Mouse (Mus musculus): ENCODE measurements at regions not wholly inside any gene's neighbourhood (a gene's known extent, or its start where the extent isn't known, plus 50 kb on each side); places are given as distances from the start of the nearest gene placed in this dataset.
"Not testable (repeated sequence)": the region's sequence is repeated elsewhere in the genome, so short reads cannot be mapped to it uniquely, and the experiment has no call there.

DNA sequence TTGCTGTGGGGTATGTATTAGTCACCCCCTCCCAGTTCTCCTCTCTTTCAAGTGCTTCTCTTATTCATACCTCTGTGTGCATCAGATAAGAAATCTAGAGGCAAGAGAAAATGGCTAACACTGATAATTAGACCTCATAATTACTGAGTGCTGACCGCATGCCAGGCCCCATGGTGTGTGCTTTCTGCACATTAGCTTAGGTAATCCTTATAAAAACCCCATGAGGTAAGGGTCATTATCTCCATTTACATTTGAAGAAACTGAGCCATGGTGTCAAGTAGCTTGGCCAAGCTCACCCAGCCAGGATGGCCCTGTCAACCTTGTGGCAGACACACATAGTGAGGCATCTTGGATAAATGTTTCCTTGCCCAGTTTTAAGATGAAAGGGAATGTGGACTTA is 746.8 kb upstream of the Pou3f2 start:
- Histone ChIP-seq H3K36me3 (ENCODE audit: insufficient read depth, low read length) (no peaks in the 10 kb centered on the region), H3K4me2 (ENCODE audit: low read depth, low read length, poor library complexity, severe bottlenecking) (no peak overlapping the region), H3K9me3 (ENCODE audit: low read length) (no peaks in the 10 kb centered on the region), H3K4me3 (ENCODE audit: low read depth, low read length) (no peak overlapping the region), H3K4me1 (ENCODE audit: insufficient read depth, low read length) (no peaks in the 10 kb centered on the region), H3K27me3 (ENCODE audit: insufficient read depth, low read length) (no peaks in the 10 kb centered on the region), H3K27ac (ENCODE audit: low read depth, low read length) (no peak overlapping the region), H3K9ac (replicated peaks; ENCODE audit: low read length, poor library complexity, severe bottlenecking) (no peak overlapping the region)
- DNase-seq (ENCODE audit: low spot score), result no peak
- no peak for ATAC-seq (ENCODE audit: low FRiP score)
- TF ChIP-seq CTCF (IDR thresholded peaks at IDR 0.05), result no peak
- WGBS, result 58% methylated on average over 1 of the region's 1 CpGs

DNA sequence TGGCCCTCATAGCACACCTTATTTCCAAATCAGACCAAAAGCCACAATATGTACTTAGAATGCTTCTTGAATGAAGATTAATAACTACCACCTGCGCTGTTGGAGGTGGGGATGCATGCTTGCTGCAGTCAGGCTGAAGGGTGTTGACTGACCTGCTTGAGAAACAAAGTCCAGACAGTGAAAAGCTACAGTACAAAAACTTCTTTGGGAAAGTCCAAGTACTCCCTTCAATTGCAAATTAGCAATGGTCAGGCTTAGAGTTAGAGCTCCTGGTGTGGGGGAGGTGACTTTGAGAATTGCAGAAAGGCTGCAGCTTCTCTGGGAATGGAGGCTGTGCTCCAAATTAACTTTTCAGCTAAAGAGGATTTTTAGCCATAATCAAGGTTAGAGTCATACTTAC is 706.6 kb upstream of the Pou3f2 start:
- not testable (repeated sequence) for H3K36me3 ChIP-seq (ENCODE audit: insufficient read depth, low read length); H3K4me2 ChIP-seq (ENCODE audit: low read depth, low read length, poor library complexity, severe bottlenecking); H3K9ac ChIP-seq (replicated peaks; ENCODE audit: low read length, poor library complexity, severe bottlenecking); H3K27me3 ChIP-seq (ENCODE audit: insufficient read depth, low read length); ATAC-seq (ENCODE audit: low FRiP score); DNase-seq (ENCODE audit: low spot score); H3K9me3 ChIP-seq (ENCODE audit: low read length); H3K27ac ChIP-seq (ENCODE audit: low read depth, low read length); H3K4me1 ChIP-seq (ENCODE audit: insufficient read depth, low read length); H3K4me3 ChIP-seq (ENCODE audit: low read depth, low read length)
- 94% methylated on average over 1 of the region's 1 CpGs for WGBS

DNA sequence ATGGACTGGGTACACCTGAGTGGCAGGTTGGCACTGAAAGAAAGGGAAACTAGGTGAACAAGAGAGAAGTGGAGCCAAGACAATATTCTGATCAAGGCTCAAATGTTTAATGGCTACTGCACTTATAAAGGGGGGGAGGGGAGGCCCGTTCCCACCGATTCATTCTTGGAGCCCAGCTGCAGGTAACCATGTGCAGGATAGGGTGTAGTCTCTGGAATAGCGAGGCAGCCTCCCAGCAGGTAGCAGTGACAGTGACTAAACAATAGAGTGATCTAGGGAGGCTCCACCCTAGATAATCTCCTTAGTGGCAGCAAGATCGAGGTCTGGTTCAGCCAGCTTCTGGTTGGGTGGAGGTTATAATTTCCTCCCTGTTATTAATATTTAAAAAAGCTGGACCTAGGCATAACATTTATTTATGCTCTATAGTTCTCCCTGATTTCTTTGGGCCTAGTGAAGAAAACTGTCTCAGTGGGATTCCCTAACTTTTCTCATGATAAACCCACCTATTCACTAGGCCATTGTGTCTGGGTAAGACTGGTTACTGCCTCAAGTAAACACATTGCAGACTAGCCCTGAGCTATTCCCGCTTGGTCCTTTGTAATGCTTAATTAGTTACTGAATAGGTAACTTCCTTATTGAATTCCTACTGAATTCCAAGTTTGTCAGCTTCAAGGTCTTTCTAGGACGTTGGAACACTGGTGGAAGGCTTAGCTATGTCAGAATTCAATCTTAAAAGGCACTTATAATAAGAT is 705.4 kb upstream of the Pou3f2 start:
- Histone ChIP-seq H3K4me2 (ENCODE audit: low read depth, low read length, poor library complexity, severe bottlenecking) (no peak overlapping the region), H3K36me3 (ENCODE audit: insufficient read depth, low read length) (no peaks in the 10 kb centered on the region), H3K27me3 (ENCODE audit: insufficient read depth, low read length) (no peaks in the 10 kb centered on the region), H3K4me1 (ENCODE audit: insufficient read depth, low read length) (no peaks in the 10 kb centered on the region), H3K4me3 (ENCODE audit: low read depth, low read length) (no peak overlapping the region), H3K9me3 (ENCODE audit: low read length) (no peaks in the 10 kb centered on the region), H3K9ac (replicated peaks; ENCODE audit: low read length, poor library complexity, severe bottlenecking) (no peak overlapping the region), H3K27ac (ENCODE audit: low read depth, low read length) (no peak overlapping the region)
- DNase-seq (ENCODE audit: low spot score), result no peak
- TF ChIP-seq CTCF (IDR thresholded peaks at IDR 0.05), result no peak
- WGBS, result 67% methylated on average over 6 of the region's 6 CpGs
- ATAC-seq (ENCODE audit: low FRiP score), result no peak

DNA sequence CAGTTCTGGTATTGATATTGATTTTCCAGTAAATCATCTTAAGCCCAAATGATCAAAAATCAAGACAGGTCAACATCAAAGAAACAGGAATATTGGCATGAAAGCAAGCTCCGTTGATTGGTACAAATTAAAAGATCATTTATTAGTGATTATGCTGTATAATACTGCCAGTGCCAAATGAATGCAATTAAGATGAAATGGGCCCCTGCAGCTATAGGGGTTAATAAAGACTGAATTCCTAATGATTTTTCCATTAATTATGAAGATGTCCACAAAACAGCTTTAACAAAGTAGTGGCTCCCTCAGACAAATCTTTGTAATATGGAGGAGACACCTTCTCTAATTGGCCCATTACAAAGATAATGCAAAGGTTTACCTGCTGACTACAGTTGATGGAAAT is 685.6 kb upstream of the Pou3f2 start:
- Histone ChIP-seq H3K4me1 (ENCODE audit: insufficient read depth, low read length) (no peaks in the 10 kb centered on the region), H3K27me3 (ENCODE audit: insufficient read depth, low read length) (no peaks in the 10 kb centered on the region), H3K4me2 (ENCODE audit: low read depth, low read length, poor library complexity, severe bottlenecking) (no peak overlapping the region), H3K36me3 (ENCODE audit: insufficient read depth, low read length) (no peaks in the 10 kb centered on the region), H3K9ac (replicated peaks; ENCODE audit: low read length, poor library complexity, severe bottlenecking) (no peak overlapping the region), H3K9me3 (ENCODE audit: low read length) (no peaks in the 10 kb centered on the region), H3K27ac (ENCODE audit: low read depth, low read length) (no peak overlapping the region), H3K4me3 (ENCODE audit: low read depth, low read length) (no peak overlapping the region)
- TF ChIP-seq CTCF (IDR thresholded peaks at IDR 0.05), result no peak
- WGBS, result 63% methylated on average over 1 of the region's 1 CpGs
- DNase-seq (ENCODE audit: low spot score) (no peak), ATAC-seq (ENCODE audit: low FRiP score) (no peak)

DNA sequence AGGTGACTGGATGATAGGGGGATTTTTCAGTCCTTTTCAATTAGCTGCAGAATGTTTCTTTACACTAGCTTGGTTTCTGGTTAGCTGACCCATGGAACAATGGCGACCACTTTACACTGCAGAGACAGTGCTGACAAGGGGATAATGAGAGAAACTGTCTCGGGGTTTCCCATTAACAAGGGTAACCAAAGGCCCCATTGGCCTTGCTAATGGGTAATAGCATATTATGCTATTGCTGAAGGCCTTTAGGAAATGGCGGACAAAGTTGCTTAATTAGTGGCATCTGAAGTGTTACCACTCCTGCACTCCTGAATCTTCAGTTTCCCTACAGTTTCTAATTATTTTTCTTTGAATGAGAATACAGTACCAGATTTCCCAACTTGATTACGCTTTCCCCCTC is 685.2 kb upstream of the Pou3f2 start:
- Histone ChIP-seq H3K36me3 (ENCODE audit: insufficient read depth, low read length) (no peaks in the 10 kb centered on the region), H3K27me3 (ENCODE audit: insufficient read depth, low read length) (no peaks in the 10 kb centered on the region)
- ATAC-seq (ENCODE audit: low FRiP score), result no peak

GRCm38 (mm10) chr4:23148097-23148849 is 660.1 kb upstream of the Pou3f2 start:
- ATAC-seq (ENCODE audit: low FRiP score) (no peak), DNase-seq (ENCODE audit: low spot score) (no peak)
- Histone ChIP-seq H3K27ac (ENCODE audit: low read depth, low read length) (no peak overlapping the region), H3K4me1 (ENCODE audit: insufficient read depth, low read length) (no peaks in the 10 kb centered on the region), H3K9me3 (ENCODE audit: low read length) (no peaks in the 10 kb centered on the region), H3K4me2 (ENCODE audit: low read depth, low read length, poor library complexity, severe bottlenecking) (no peak overlapping the region), H3K27me3 (ENCODE audit: insufficient read depth, low read length) (no peaks in the 10 kb centered on the region), H3K36me3 (ENCODE audit: insufficient read depth, low read length) (no peaks in the 10 kb centered on the region), H3K4me3 (ENCODE audit: low read depth, low read length) (no peak overlapping the region), H3K9ac (replicated peaks; ENCODE audit: low read length, poor library complexity, severe bottlenecking) (no peak overlapping the region)
- 72% methylated on average over 3 of the region's 3 CpGs for WGBS
- no peak for TF ChIP-seq CTCF (IDR thresholded peaks at IDR 0.05)

More for the DNA sequence above, 685.2 kb upstream of the Pou3f2 start:
- no peak for TF ChIP-seq CTCF (IDR thresholded peaks at IDR 0.05)
- Histone ChIP-seq H3K27ac (ENCODE audit: low read depth, low read length) (no peak overlapping the region), H3K9ac (replicated peaks; ENCODE audit: low read length, poor library complexity, severe bottlenecking) (no peak overlapping the region), H3K4me2 (ENCODE audit: low read depth, low read length, poor library complexity, severe bottlenecking) (no peak overlapping the region), H3K4me1 (ENCODE audit: insufficient read depth, low read length) (no peaks in the 10 kb centered on the region), H3K4me3 (ENCODE audit: low read depth, low read length) (no peak overlapping the region), H3K9me3 (ENCODE audit: low read length) (no peaks in the 10 kb centered on the region)
- DNase-seq (ENCODE audit: low spot score), result no peak
- 54% methylated on average over 4 of the region's 4 CpGs for WGBS
